Mouse (Mus musculus) lung, postnatal 0 days (tissue): Measurements from ENCODE around the gene Tmc8.

ENCODE experiments used
- CTCF ChIP-seq: IDR thresholded peaks from 2 replicates; pipeline ENCODE4 v1.5.1; 2016; ENCODE audit warnings: antibody characterized with exemption, mild to moderate bottlenecking
- EP300 ChIP-seq: IDR thresholded peaks from 2 replicates; pipeline ENCODE4 v1.6.1; 2016; ENCODE audit warnings: antibody characterized with exemption, mild to moderate bottlenecking, control low read depth

- TF ChIP-seq CTCF (no peak), EP300 (no peak)
Measured at GRCm38 (mm10) chr11:117840910-117841309, 59.0 kb downstream of the Tmc8 start.
